Mouse (Mus musculus): ENCODE measurements around the gene Olfr1423. TPM values are rescaled to one million over a fixed set of nuclear protein-coding genes. Genes with fewer than 3 reads are reported as not detected.

Gene Olfr1423
- total and polyA plus RNA-seq, 3 experiments = 0.04 to 0.25 TPM; not detected in 1

GRCm38 (mm10) chr19:12043163-12043562 lies 2.0 kb upstream of the Olfr1423 start:
- TF ChIP-seq GATA1 (IDR thresholded peaks at IDR 0.05; ENCODE audit: low read depth, low read length) (no peak), CTCF (IDR thresholded peaks at IDR 0.05 in 2 of 3, conservative IDR thresholded peaks at IDR 0.05 in 1 of 3; ENCODE audit: control insufficient read depth in 1 of 3, insufficient read depth in 1 of 3, low read depth in 2 of 3, low read length in 3 of 3, poor library complexity in 1 of 3, severe bottlenecking in 1 of 3) (peak in 2 of 3 experiments; percentile 30 to 56; a peak in 4 of 6 replicates)
- Histone ChIP-seq H3K4me1 (ENCODE audit: control insufficient read depth in 1 of 2, insufficient read depth in 2 of 2, low read length in 2 of 2) (no peaks in the 10 kb centered on the region), H3K9ac (ENCODE audit: control insufficient read depth, low read depth, low read length, poor library complexity, severe bottlenecking) (no peak overlapping the region), H3K4me3 (ENCODE audit: control insufficient read depth in 1 of 2, insufficient read depth in 1 of 2, low read depth in 2 of 2, low read length in 2 of 2) (no peak overlapping the region), H3K27me3 (ENCODE audit: control insufficient read depth in 1 of 2, insufficient read depth in 2 of 2, low read length in 2 of 2) (peaks cover 0 to 2% of the 10 kb centered on the region in 2 experiments), H3K79me2 (ENCODE audit: control insufficient read depth, insufficient read depth, low read length, poor library complexity) (no peaks in the 10 kb centered on the region), H3K27ac (ENCODE audit: control insufficient read depth, low read depth, low read length) (no peak overlapping the region), H3K36me3 (ENCODE audit: control insufficient read depth in 1 of 2, insufficient read depth in 2 of 2, low read length in 2 of 2) (no peaks in the 10 kb centered on the region), H3K9me3 (replicated peaks; ENCODE audit: insufficient read depth, low read length) (no peaks in the 10 kb centered on the region)
- DNase-seq (ENCODE audit: low read depth, low spot score) = peak; percentile 26

- no peaks in the 10 kb centered on the region for H3K4me1 ChIP-seq (ENCODE audit: control insufficient read depth in 1 of 2, insufficient read depth in 2 of 2, low read length in 2 of 2)
- TF ChIP-seq GATA1 (IDR thresholded peaks at IDR 0.05; ENCODE audit: low read depth, low read length) = no peak
- no peak for TF ChIP-seq TCF12 (IDR thresholded peaks at IDR 0.05; ENCODE audit: low read depth, low read length)
- TF ChIP-seq POLR2AphosphoS5 (IDR thresholded peaks at IDR 0.05; ENCODE audit: borderline replicate concordance, low read depth, low read length) = no peak
- H3K27me3 ChIP-seq (ENCODE audit: control insufficient read depth in 1 of 2, insufficient read depth in 2 of 2, low read length in 2 of 2) = peaks cover 0 to 2% of the 10 kb centered on the region in 2 experiments
- H3K4me3 ChIP-seq (ENCODE audit: control insufficient read depth in 1 of 2, insufficient read depth in 1 of 2, low read depth in 2 of 2, low read length in 2 of 2) = no peak overlapping the region
- no peak overlapping the region for H3K9ac ChIP-seq (ENCODE audit: control insufficient read depth, low read depth, low read length, poor library complexity, severe bottlenecking)
- H3K27ac ChIP-seq (ENCODE audit: control insufficient read depth, low read depth, low read length) = no peak overlapping the region
- H3K9me3 ChIP-seq (replicated peaks; ENCODE audit: insufficient read depth, low read length) = no peaks in the 10 kb centered on the region
- H3K79me2 ChIP-seq (ENCODE audit: control insufficient read depth, insufficient read depth, low read length, poor library complexity) = no peaks in the 10 kb centered on the region
- no peak for DNase-seq (ENCODE audit: low read depth, low spot score)
- no peaks in the 10 kb centered on the region for H3K36me3 ChIP-seq (ENCODE audit: control insufficient read depth in 1 of 2, insufficient read depth in 2 of 2, low read length in 2 of 2)
Measured at GRCm38 (mm10) chr19:12037727-12038126, 3.4 kb downstream of the Olfr1423 start.

GRCm38 (mm10) chr19:12026606-12027005 lies 14.5 kb downstream of the Olfr1423 start:
- Histone ChIP-seq H3K27me3 (ENCODE audit: control insufficient read depth in 1 of 2, insufficient read depth in 2 of 2, low read length in 2 of 2) (no peaks in the 10 kb centered on the region), H3K79me2 (ENCODE audit: control insufficient read depth, insufficient read depth, low read length, poor library complexity) (no peaks in the 10 kb centered on the region), H3K4me1 (ENCODE audit: control insufficient read depth in 1 of 2, insufficient read depth in 2 of 2, low read length in 2 of 2) (peaks cover 0 to 4% of the 10 kb centered on the region in 2 experiments; a peak in 1 of 4 replicates), H3K36me3 (ENCODE audit: control insufficient read depth in 1 of 2, insufficient read depth in 2 of 2, low read length in 2 of 2) (peaks cover 0 to 5% of the 10 kb centered on the region in 2 experiments; a peak in 2 of 4 replicates), H3K27ac (ENCODE audit: control insufficient read depth, low read depth, low read length) (no peak overlapping the region), H3K4me3 (ENCODE audit: control insufficient read depth in 1 of 2, insufficient read depth in 1 of 2, low read depth in 2 of 2, low read length in 2 of 2) (no peak overlapping the region), H3K9me3 (replicated peaks; ENCODE audit: insufficient read depth, low read length) (no peaks in the 10 kb centered on the region), H3K9ac (ENCODE audit: control insufficient read depth, low read depth, low read length, poor library complexity, severe bottlenecking) (no peak overlapping the region)
- no peak for DNase-seq (ENCODE audit: low read depth, low spot score)
- TF ChIP-seq MXI1 (IDR thresholded peaks at IDR 0.05; ENCODE audit: low read depth, low read length) = no peak

DNA sequence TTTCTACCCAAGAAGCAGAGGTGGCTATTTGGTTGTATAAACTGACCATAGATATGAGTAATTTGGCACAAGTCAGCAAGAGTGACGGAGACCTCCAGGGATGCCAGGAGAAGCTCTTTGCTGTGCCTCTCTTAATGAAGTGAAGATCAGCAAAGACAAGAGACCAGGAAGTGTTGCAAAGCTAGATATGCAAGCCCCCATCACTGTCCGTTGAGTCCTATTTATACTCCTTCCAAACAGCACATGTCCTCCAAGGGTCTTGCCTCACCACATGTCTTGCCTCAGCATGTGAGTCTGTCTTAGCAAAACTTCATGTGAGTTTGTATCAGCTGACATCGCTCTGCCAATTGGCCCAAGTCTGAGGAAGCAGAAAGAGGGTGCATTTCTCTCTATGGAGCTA lies 15.8 kb downstream of the Olfr1423 start:
- no peak overlapping the region for H3K27ac ChIP-seq (ENCODE audit: control insufficient read depth, low read depth, low read length)

More for the DNA sequence above, 15.8 kb downstream of the Olfr1423 start:
- peaks cover 0 to 4% of the 10 kb centered on the region in 2 experiments; a peak in 1 of 4 replicates for H3K4me1 ChIP-seq (ENCODE audit: control insufficient read depth in 1 of 2, insufficient read depth in 2 of 2, low read length in 2 of 2)
- H3K36me3 ChIP-seq (ENCODE audit: control insufficient read depth in 1 of 2, insufficient read depth in 2 of 2, low read length in 2 of 2) = peaks cover 0 to 5% of the 10 kb centered on the region in 2 experiments; a peak in 2 of 4 replicates
- H3K4me3 ChIP-seq (ENCODE audit: control insufficient read depth in 1 of 2, insufficient read depth in 1 of 2, low read depth in 2 of 2, low read length in 2 of 2) = no peak overlapping the region
- peak; percentile 14 for DNase-seq (ENCODE audit: low read depth, low spot score)
- no peak for TF ChIP-seq ZMIZ1 (IDR thresholded peaks at IDR 0.05; ENCODE audit: low read depth, low read length)
- TF ChIP-seq MYB (IDR thresholded peaks at IDR 0.05; ENCODE audit: low read depth, low read length) = no peak
- TF ChIP-seq E2F4 (IDR thresholded peaks at IDR 0.05; ENCODE audit: borderline replicate concordance, low read depth, low read length) = no peak
- no peak for TF ChIP-seq GATA1 (IDR thresholded peaks at IDR 0.05; ENCODE audit: low read depth, low read length)
- TF ChIP-seq RAD21 (IDR thresholded peaks at IDR 0.05; ENCODE audit: low read depth, low read length) = no peak
- TF ChIP-seq CHD1 (IDR thresholded peaks at IDR 0.05; ENCODE audit: low read depth, low read length) = no peak
- TF ChIP-seq GABPA (IDR thresholded peaks at IDR 0.05; ENCODE audit: low read depth, low read length) = no peak
- TF ChIP-seq MAFK (IDR thresholded peaks at IDR 0.05; ENCODE audit: borderline replicate concordance, low read depth, low read length) = no peak
- TF ChIP-seq ZC3H11A (IDR thresholded peaks at IDR 0.05; ENCODE audit: low read depth, low read length) = no peak
- no peak for TF ChIP-seq MXI1 (IDR thresholded peaks at IDR 0.05; ENCODE audit: low read depth, low read length)
- no peak for TF ChIP-seq POLR2A (IDR thresholded peaks at IDR 0.05; ENCODE audit: control insufficient read depth in 1 of 2, insufficient read depth in 1 of 2, low read depth in 1 of 2, low read length in 2 of 2, poor library complexity in 1 of 2)
- TF ChIP-seq TCF12 (IDR thresholded peaks at IDR 0.05; ENCODE audit: low read depth, low read length) = no peak
- TF ChIP-seq CHD2 (IDR thresholded peaks at IDR 0.05; ENCODE audit: low read length) = no peak
- TF ChIP-seq CTCF (IDR thresholded peaks at IDR 0.05 in 2 of 3, conservative IDR thresholded peaks at IDR 0.05 in 1 of 3; ENCODE audit: control insufficient read depth in 1 of 3, insufficient read depth in 1 of 3, low read depth in 2 of 3, low read length in 3 of 3, poor library complexity in 1 of 3, severe bottlenecking in 1 of 3) = no peak
- no peak for TF ChIP-seq USF1 (IDR thresholded peaks at IDR 0.05; ENCODE audit: low read depth, low read length)
- no peak for TF ChIP-seq KAT2A (conservative IDR thresholded peaks at IDR 0.05; ENCODE audit: low read depth, low read length)
- TF ChIP-seq ETS1 (IDR thresholded peaks at IDR 0.05; ENCODE audit: low read depth, low read length) = no peak
- TF ChIP-seq NELFE (IDR thresholded peaks at IDR 0.05; ENCODE audit: low read depth, low read length) = no peak
- TF ChIP-seq ELF1 (IDR thresholded peaks at IDR 0.05; ENCODE audit: low read depth, low read length) = no peak
- no peak overlapping the region for H3K9ac ChIP-seq (ENCODE audit: control insufficient read depth, low read depth, low read length, poor library complexity, severe bottlenecking)
- H3K79me2 ChIP-seq (ENCODE audit: control insufficient read depth, insufficient read depth, low read length, poor library complexity) = no peaks in the 10 kb centered on the region
- H3K27me3 ChIP-seq (ENCODE audit: control insufficient read depth in 1 of 2, insufficient read depth in 2 of 2, low read length in 2 of 2) = no peaks in the 10 kb centered on the region; a peak in 1 of 4 replicates
- no peaks in the 10 kb centered on the region for H3K9me3 ChIP-seq (replicated peaks; ENCODE audit: insufficient read depth, low read length)
